Mouse (Mus musculus) brain, embryonic 14.5 days (tissue): ENCODE measurements around the gene Dpy19l3.

Source experiments
- CTCF ChIP-seq: fragments of 200-500 bp; IDR thresholded peaks from 2 replicates; pipeline ENCODE4 v1.5.1; 2012; ENCODE audit warnings: inconsistent platforms, mild to moderate bottlenecking, moderate library complexity, borderline replicate concordance; ENCODE audit not compliant: insufficient read depth, insufficient read length; ENCODE audit errors: extremely low read depth
- POLR2A ChIP-seq: fragments of 200-500 bp; IDR thresholded peaks from 2 replicates; pipeline ENCODE4 v1.6.1; 2012; ENCODE audit warnings: mild to moderate bottlenecking, inconsistent platforms, borderline replicate concordance; ENCODE audit not compliant: poor library complexity, insufficient read depth, insufficient read length, severe bottlenecking; ENCODE audit errors: extremely low read depth

DNA sequence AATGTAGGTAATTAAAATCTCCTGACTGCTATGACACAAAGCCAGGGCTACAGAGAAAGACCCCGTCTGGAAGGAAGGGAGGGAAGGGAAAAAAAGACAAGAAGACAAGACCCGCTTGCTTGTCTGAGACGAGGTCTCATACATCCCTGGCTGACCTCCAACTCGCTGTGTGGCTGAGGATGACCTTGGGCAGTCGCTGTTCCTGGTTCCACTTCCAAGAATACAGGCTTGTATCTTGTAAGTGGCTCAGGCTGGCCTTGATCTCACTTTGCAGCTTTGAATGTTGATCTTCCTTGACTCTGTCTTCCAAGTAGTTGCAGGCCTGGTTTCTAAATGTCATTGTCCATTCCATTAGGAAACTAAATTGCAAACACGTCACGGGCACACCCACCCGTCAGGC is 55.2 kb downstream of the Dpy19l3 start:
- TF ChIP-seq CTCF (no peak), POLR2A (no peak)
